Mouse (Mus musculus) embryonic facial prominence, embryonic 10.5 days (tissue): Measurements from ENCODE around the gene Mllt3. TPM values are rescaled to one million over a fixed set of nuclear protein-coding genes. Genes with fewer than 3 reads are reported as not detected.

Source experiments
- DNase-seq: peaks from one replicate; pipeline ENCODE4 v3.0.0-alpha.2; 2017; ENCODE audit warnings: low spot score
- H3K27ac ChIP-seq: fragments of 300-500 bp; sonication (generic); replicated peaks from 2 replicates; pipeline ENCODE4 v1.5.1; 2016; ENCODE audit warnings: mild to moderate bottlenecking
- H3K27me3 ChIP-seq: fragments of 300-500 bp; sonication (generic); replicated peaks from 2 replicates; pipeline ENCODE4 v1.6.1; 2016; ENCODE audit warnings: low read depth, mild to moderate bottlenecking; ENCODE audit not compliant: poor library complexity, severe bottlenecking
- H3K36me3 ChIP-seq: fragments of 300-500 bp; sonication (generic); replicated peaks from 2 replicates; pipeline ENCODE4 v1.6.1; 2016; ENCODE audit warnings: mild to moderate bottlenecking, moderate library complexity
- H3K4me1 ChIP-seq: fragments of 300-500 bp; sonication (generic); 2 replicates; pipeline ENCODE4 v1.6.1; 2016
- H3K4me3 ChIP-seq: fragments of 300-500 bp; sonication (generic); 2 replicates; pipeline ENCODE4 v1.5.1; 2016; ENCODE audit warnings: mild to moderate bottlenecking, moderate library complexity
- H3K9me3 ChIP-seq: fragments of 300-500 bp; sonication (generic); 2 replicates; pipeline ENCODE4 v1.6.1; 2016; ENCODE audit warnings: mild to moderate bottlenecking
- whole genome bisulfite sequencing: fragments of 180-500 bp; shearing (Covaris S2); methylation state at CpG from one replicate; pipeline ENCODE4 v1.1.7; 2016; 5-methylcytosine and 5-hydroxymethylcytosine counted together
- polyA plus RNA-seq: library from polyadenylated mRNA; unstranded; fragments of >200 nt; fragmentation: Nextera tagmentation; extraction: Ambion mirVana; gene quantifications from 2 replicates; pipeline ENCODE4 v1.2.1, GENCODE M21; 2016

Gene Mllt3
- polyA plus RNA-seq, 1 experiment from 2014 or later: 55.4 TPM

GRCm38 (mm10) chr4:87852461-87852860, 180.7 kb downstream of the Mllt3 start:
- no peak for DNase-seq
- Histone ChIP-seq H3K4me1 (no peaks in the 10 kb centered on the region), H3K4me3 (no peak overlapping the region), H3K27ac (no peak overlapping the region), H3K36me3 (no peaks in the 10 kb centered on the region), H3K27me3 (no peaks in the 10 kb centered on the region), H3K9me3 (no peaks in the 10 kb centered on the region)
- 94% methylated on average over 2 of the region's 2 CpGs for whole genome bisulfite sequencing

GRCm38 (mm10) chr4:87850051-87850450, 183.1 kb downstream of the Mllt3 start:
- Histone ChIP-seq H3K9me3 (no peaks in the 10 kb centered on the region), H3K4me3 (no peak overlapping the region), H3K4me1 (peaks cover 3% of the 10 kb centered on the region; the same call in 1 of the 2 replicates), H3K36me3 (no peaks in the 10 kb centered on the region), H3K27ac (no peak overlapping the region), H3K27me3 (no peaks in the 10 kb centered on the region)
- DNase-seq: no peak
- 88% methylated on average over 5 of the region's 5 CpGs for WGBS

- 87% methylated on average over 6 of the region's 6 CpGs for WGBS
- peaks cover 15% of the 10 kb centered on the region for H3K36me3 ChIP-seq
- no peak overlapping the region for H3K4me3 ChIP-seq
- no peaks in the 10 kb centered on the region for H3K9me3 ChIP-seq
- DNase-seq: no peak
- peaks cover 5% of the 10 kb centered on the region; the same call in 1 of the 2 replicates for H3K4me1 ChIP-seq
- H3K27ac ChIP-seq: no peak overlapping the region
- H3K27me3 ChIP-seq: no peaks in the 10 kb centered on the region
Measured at GRCm38 (mm10) chr4:87844668-87845210, 188.4 kb downstream of the Mllt3 start.

GRCm38 (mm10) chr4:87840210-87840910, 192.8 kb downstream of the Mllt3 start:
- Histone ChIP-seq H3K27me3 (no peaks in the 10 kb centered on the region), H3K4me3 (no peak overlapping the region), H3K4me1 (peaks cover 15% of the 10 kb centered on the region), H3K9me3 (no peaks in the 10 kb centered on the region), H3K36me3 (peaks cover 22% of the 10 kb centered on the region), H3K27ac (no peak overlapping the region)
- WGBS: 89% methylated on average over 10 of the region's 10 CpGs
- no peak for DNase-seq

- no peaks in the 10 kb centered on the region for H3K9me3 ChIP-seq
- H3K27me3 ChIP-seq: no peaks in the 10 kb centered on the region
- peaks cover 22% of the 10 kb centered on the region for H3K36me3 ChIP-seq
- no peak overlapping the region for H3K27ac ChIP-seq
- 97% methylated on average over 1 of the region's 1 CpGs for WGBS
- H3K4me1 ChIP-seq: peaks cover 24% of the 10 kb centered on the region
- no peak for DNase-seq
- H3K4me3 ChIP-seq: no peak overlapping the region
Measured at GRCm38 (mm10) chr4:87838716-87839115, 194.4 kb downstream of the Mllt3 start.

- H3K4me1 ChIP-seq: peaks cover 24% of the 10 kb centered on the region
- H3K36me3 ChIP-seq: peaks cover 29% of the 10 kb centered on the region
- H3K9me3 ChIP-seq: no peaks in the 10 kb centered on the region
- WGBS: 91% methylated on average over 2 of the region's 2 CpGs
- no peak overlapping the region for H3K4me3 ChIP-seq
- DNase-seq: no peak
- no peak overlapping the region for H3K27ac ChIP-seq
- no peaks in the 10 kb centered on the region for H3K27me3 ChIP-seq
Measured at GRCm38 (mm10) chr4:87837471-87838361, 195.4 kb downstream of the Mllt3 start.

GRCm38 (mm10) chr4:87836257-87836656, 196.9 kb downstream of the Mllt3 start:
- no peaks in the 10 kb centered on the region for H3K9me3 ChIP-seq
- WGBS: 89% methylated on average over 5 of the region's 5 CpGs
- no peak overlapping the region for H3K27ac ChIP-seq

GRCm38 (mm10) chr4:87835191-87835590, 198.0 kb downstream of the Mllt3 start:
- no peak for DNase-seq
- Histone ChIP-seq H3K4me3 (no peak overlapping the region), H3K4me1 (peaks cover 24% of the 10 kb centered on the region), H3K36me3 (peaks cover 25% of the 10 kb centered on the region), H3K9me3 (no peaks in the 10 kb centered on the region), H3K27ac (no peak overlapping the region), H3K27me3 (no peaks in the 10 kb centered on the region)
- WGBS: 56% methylated on average over 6 of the region's 6 CpGs

More at GRCm38 (mm10) chr4:87836257-87836656, 196.9 kb downstream of the Mllt3 start:
- H3K27me3 ChIP-seq: no peaks in the 10 kb centered on the region
- H3K36me3 ChIP-seq: peaks cover 36% of the 10 kb centered on the region
- DNase-seq: no peak
- H3K4me3 ChIP-seq: no peak overlapping the region
- H3K4me1 ChIP-seq: peaks cover 24% of the 10 kb centered on the region

GRCm38 (mm10) chr4:87834310-87834709, 198.9 kb downstream of the Mllt3 start:
- DNase-seq: peak; percentile 25
- H3K4me3 ChIP-seq: no peak overlapping the region
- peaks cover 17% of the 10 kb centered on the region; the same call in 1 of the 2 replicates for H3K36me3 ChIP-seq
- no peaks in the 10 kb centered on the region for H3K9me3 ChIP-seq
- H3K4me1 ChIP-seq: peaks cover 24% of the 10 kb centered on the region
- 0 out of 2 replicates have a peak overlapping the region, but pooled peaks have one; percentile 1 for H3K27ac ChIP-seq
- H3K27me3 ChIP-seq: no peaks in the 10 kb centered on the region
- 27% methylated on average over 2 of the region's 2 CpGs for WGBS

GRCm38 (mm10) chr4:87830794-87831306, 202.3 kb downstream of the Mllt3 start:
- DNase-seq: no peak
- H3K4me1 ChIP-seq: peaks cover 19% of the 10 kb centered on the region
- H3K9me3 ChIP-seq: no peaks in the 10 kb centered on the region
- peaks cover 14% of the 10 kb centered on the region; the same call in 1 of the 2 replicates for H3K36me3 ChIP-seq
- 91% methylated on average over 6 of the region's 6 CpGs for WGBS
- no peaks in the 10 kb centered on the region for H3K27me3 ChIP-seq
- H3K4me3 ChIP-seq: no peak overlapping the region
- no peak overlapping the region for H3K27ac ChIP-seq

- Histone ChIP-seq H3K9me3 (no peaks in the 10 kb centered on the region), H3K36me3 (peaks cover 14% of the 10 kb centered on the region; the same call in 1 of the 2 replicates), H3K4me3 (no peak overlapping the region), H3K27ac (no peak overlapping the region), H3K27me3 (no peaks in the 10 kb centered on the region), H3K4me1 (peaks cover 6% of the 10 kb centered on the region)
- WGBS: 90% methylated on average over 5 of the region's 5 CpGs
- DNase-seq: no peak
Measured at GRCm38 (mm10) chr4:87829426-87830063, 203.6 kb downstream of the Mllt3 start.

- Histone ChIP-seq H3K9me3 (no peaks in the 10 kb centered on the region), H3K27me3 (no peaks in the 10 kb centered on the region), H3K4me1 (no peaks in the 10 kb centered on the region), H3K27ac (no peak overlapping the region), H3K36me3 (peaks cover 9% of the 10 kb centered on the region), H3K4me3 (no peak overlapping the region)
- no peak for DNase-seq
- WGBS: 66% methylated on average over 5 of the region's 5 CpGs
Measured at GRCm38 (mm10) chr4:87826336-87826735, 206.8 kb downstream of the Mllt3 start.
